Mouse (Mus musculus) left cerebral cortex, postnatal 36 days (tissue): ENCODE measurements around the gene Gjb3. TPM values are rescaled to one million over a fixed set of nuclear protein-coding genes. Genes with fewer than 3 reads are reported as not detected.

Experiments used
- DNase-seq, 2 experiments: peaks; one replicate each; pipeline ENCODE4 v3.0.0; 2021 to 2022; ENCODE audit warnings: low spot score in 2 of 2, mixed read lengths in 1 of 2
- intact Hi-C: fragments of 180-260 bp; cut with DNase I; formaldehyde crosslinking; loops from one replicate; pipeline ENCODE4 v1.15.1; 2025
- total RNA-seq, 2 experiments: library from RNA; stranded (reverse); gene quantifications; 2 replicates each; pipeline ENCODE4 v1.2.3; 2021

The Gjb3 gene
- not detected for total RNA-seq

DNA sequence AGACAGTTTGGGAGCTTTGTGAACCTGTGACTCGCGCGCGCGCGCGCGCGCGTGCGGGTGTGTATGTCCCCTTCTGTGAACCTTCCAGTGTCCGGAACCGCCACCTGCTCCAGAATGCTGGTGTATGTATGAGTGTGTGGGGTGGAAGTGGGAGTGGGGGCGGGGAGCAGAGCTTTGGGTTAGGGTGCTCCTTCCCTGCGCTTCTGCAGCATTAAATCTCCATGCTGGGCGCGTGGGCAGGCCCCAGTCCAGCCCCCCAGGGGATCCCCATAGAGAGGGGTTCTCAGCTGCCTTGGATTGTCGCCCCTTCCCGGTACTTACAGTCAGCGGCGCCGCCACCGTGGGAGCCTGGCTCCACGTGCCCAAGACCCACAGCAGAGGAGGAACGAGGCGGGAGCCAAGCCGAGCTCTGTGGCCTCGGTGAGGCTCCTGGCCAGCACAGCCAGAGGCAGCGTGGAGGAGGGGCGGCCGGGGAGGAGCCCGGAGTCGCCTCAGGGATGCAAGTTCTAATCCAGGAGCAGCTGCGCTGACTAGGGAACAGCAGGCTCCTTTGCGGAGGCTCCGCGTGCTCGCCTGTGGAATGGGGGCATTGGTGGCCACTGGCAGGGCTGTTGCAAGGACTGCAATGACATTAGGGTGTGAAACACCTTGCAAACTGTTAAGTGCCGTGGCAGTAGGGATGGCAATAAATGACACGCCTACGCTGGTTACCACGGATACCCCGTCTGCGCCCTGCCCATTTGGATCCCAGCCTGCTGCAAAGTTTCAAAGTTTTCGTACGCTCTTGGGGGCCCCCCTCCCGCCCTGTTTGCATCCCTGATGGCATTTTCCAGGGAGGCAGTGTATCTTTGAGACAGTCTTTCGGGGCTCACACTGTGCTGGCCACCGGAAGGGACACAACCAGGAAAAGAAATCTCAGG, at the start of gene Gjb3:
Gjb3 (minus strand) TSS at position 664 of the 920 bp plus-strand sequence.
- no peak for DNase-seq
- intact Hi-C loops, result no loop called here

DNA sequence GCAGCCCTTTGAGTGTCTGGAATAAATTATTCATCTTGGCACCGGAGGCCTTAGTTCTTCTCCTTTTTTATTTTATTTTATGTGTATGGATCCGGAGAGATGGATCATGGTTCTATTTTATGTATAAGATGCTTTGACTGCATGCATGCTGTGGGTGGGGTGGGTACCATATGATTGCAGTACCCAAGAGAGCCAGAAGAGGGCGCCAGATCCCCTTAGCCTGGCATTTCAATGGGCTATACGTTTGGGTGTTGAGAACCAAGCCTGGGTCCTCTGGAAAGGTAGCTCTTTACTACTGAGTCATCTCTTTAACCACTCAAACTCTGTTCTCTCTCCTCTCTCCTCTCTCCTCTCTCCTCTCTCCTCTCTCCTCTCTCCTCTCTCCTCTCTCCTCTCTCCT, 46.7 kb upstream of the Gjb3 start:
- intact Hi-C loops, result loop anchor here (10.0 kb wide), 1 partner anchor 237 kb away; no protein-coding TSS in a partner anchor

DNA sequence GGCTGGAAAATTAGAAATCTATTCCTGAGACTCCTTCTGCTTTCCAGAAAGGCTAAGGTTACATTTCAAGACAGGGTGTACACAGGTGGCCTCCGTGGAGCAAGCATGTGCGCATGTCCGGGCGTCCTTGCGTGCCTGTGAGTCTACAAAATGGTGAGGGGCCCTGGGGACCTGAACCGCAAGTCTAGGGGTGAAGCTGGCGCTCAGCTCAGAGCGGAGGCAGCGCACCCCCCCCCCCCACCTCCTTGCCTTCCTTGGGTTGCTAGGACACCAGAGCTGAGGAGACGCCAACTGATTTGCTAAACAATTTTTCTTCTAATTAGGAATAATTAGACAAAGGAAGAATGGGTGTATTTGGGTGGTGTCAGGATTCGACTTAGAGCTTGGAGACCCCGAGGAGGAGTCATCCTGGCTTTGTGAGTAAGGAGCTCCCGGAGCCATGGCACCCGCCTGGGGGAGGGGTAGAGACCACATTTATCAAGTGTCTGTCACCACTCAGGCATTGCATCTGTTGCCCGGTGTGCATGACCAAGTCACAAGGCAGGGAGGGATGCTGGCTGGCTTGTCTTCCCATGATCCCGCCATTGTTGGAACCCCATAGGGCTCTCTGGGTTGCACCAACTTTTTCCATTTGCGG, 45.0 kb upstream of the Gjb3 start:
- DNase-seq, result no peak
- intact Hi-C loops, result loop anchor here (10.0 kb wide), 1 partner anchor 239 kb away; no protein-coding TSS in a partner anchor

More for the DNA sequence above, 46.7 kb upstream of the Gjb3 start:
- no peak for DNase-seq

DNA sequence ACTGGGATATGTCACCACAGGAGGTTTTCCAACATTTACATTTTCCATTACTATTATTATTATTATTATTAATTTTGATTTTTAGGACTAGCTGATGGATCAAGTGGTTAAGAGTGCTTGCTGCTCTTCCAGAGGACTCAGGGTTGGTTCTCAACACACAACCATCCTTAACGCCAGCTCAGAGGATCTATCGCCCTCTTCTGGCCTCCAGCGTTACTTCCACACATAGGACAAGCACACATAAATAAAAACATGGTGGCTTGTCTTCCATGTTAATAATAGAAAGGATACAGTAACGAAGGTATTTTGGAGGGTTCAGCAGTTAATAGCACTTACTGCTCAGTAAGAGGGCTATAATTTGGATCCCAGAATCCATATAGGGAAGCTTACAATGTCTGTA, 44.0 kb upstream of the Gjb3 start:
- intact Hi-C loops, result loop anchor here (5.0 to 10.0 kb wide), 2 partner anchors 240 to 613 kb away; partner anchors contain the start of gene Csmd2
- no peak for DNase-seq

DNA sequence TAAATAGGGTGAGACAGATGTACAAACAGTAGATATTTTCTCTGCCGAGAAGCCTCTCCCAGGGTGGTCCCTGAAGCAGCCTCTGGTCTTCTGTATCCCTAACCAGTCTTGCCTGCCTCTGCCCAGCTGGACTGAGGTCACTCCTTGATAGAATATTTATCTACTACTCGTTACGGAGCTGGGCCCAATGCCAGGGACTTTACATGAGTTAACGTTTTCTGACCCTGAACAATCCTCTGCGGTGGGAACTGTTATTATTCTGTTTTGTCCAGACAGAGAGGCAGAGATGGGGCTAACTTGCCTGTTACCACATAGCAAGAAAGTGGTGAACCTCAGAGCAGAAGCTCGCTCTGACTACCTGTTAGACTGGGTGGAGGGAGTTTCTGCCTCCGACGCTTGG, 42.8 kb upstream of the Gjb3 start:
- intact Hi-C loops, result loop anchor here (5.0 to 10.0 kb wide), 2 partner anchors 241 to 614 kb away; partner anchors contain the start of gene Csmd2
- no peak for DNase-seq

DNA sequence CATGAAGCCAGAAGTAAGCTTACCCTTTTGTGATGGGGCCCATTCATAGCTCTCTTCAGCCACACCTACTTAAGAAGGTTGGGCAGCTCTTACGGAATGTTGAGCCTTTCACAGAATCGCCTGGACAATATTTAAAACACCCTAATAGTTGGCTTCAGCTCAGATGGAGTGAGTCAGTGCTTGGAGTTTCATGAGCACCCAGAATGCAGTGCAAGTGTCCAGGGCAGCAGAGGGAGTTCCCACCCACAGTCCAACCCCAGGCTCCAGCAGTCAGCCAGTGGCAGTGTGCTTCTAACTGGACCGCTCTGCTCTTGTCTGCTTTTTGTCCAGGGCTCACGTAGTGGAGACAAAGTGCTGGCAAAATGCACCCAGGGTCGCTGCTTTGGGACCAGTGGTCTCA, 40.9 kb upstream of the Gjb3 start:
- no peak for DNase-seq
- intact Hi-C loops, result loop anchor here (5.0 to 10.0 kb wide), 2 partner anchors 243 to 616 kb away; partner anchors contain the start of gene Csmd2

DNA sequence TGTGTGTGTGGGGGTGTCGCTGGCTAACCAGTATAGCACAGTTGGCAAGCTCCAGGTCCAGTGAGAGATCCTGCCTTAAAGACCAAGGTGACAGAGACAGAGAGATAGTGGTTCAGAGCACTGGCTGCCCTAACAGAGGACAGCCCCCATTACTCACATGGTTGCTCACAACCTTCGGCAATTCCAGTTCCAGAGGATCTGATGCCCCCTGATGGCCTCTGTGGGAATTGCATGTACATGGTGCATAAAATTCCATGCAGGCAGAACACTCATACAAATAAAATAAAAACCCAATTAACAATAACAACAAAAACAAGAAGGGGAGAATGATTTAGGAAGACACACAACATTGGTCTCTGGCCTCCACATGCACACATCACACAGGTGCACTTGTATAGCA, 39.8 kb upstream of the Gjb3 start:
- intact Hi-C loops, result loop anchor here (5.0 to 10.0 kb wide), 2 partner anchors 244 to 617 kb away; partner anchors contain the start of gene Csmd2
- DNase-seq, result no peak

DNA sequence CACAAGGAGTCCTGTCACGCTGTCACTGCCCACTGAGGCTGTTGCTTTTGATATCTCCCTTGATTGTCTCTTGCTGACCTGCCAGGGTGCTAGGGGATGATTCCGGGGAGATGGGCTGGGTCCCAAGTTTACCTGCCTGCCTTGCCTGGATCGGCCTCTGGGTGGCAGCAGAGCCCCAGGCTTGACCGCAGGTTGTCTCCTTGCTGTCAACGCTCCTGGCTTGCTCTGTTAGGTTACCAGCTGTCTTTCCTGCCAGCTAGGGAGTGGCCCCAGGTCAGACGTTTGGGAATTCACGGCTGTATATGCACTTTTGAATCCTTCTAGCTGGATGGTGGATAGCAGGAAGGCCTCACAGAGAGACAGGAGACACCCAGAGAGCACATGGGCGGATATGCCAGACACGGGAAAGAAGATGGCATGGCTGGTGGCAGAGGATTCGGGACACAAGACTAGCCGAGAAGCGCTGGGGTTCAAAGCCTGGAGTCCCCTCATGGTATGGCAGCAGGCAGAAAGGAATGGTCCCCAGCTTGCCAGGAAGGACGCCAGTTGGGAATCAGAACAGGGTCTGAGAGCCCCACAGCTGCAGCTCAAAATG, 37.8 kb upstream of the Gjb3 start:
- DNase-seq, result peak; percentile 61 to 62
- intact Hi-C loops, result loop anchor here (10.0 kb wide), 1 partner anchor 1176 kb away; no protein-coding TSS in a partner anchor

DNA sequence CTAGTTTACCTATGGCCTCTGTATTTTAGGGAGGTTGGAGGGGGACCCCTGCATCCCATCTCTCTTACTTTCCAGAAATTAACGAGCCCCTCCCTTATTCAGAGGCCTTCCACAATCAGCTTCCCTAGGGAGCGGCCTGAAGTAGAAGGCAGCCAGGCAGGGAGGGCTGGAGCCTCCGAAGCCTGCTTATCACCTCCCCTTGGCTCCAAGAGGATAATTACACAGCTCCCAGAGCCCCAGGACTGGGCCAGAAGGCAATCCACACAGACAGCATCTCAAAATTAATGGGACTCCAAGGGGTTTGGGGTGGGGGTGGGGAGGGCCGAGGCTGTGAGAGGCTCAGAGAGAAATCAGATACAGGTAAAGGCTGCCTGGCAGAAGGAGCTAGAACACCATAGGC, 35.2 kb upstream of the Gjb3 start:
- no peak for DNase-seq
- intact Hi-C loops, result loop anchor here (10.0 kb wide), 1 partner anchor 1179 kb away; no protein-coding TSS in a partner anchor

DNA sequence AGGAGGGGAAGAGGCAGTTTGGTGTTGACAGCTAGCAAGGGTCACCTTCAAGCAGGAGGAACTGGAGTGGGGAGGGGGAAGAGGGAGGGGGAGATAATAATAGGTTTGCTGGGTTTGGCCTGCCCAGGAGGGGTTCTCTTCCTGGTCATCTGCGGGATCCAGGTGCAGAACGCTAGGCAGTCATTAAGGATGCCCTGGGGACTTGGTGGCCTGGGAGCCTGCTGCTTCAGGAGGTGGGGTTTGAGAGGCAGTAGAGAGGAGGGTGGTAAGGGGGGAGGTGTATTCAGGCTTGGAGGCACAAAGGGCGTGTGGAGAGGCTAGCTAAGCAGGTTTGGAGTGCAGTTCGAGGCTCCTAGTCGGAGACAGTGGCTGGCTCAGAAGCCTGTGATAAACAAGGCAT, 34.8 kb upstream of the Gjb3 start:
- intact Hi-C loops, result loop anchor here (10.0 kb wide), 1 partner anchor 1179 kb away; no protein-coding TSS in a partner anchor
- no peak for DNase-seq

DNA sequence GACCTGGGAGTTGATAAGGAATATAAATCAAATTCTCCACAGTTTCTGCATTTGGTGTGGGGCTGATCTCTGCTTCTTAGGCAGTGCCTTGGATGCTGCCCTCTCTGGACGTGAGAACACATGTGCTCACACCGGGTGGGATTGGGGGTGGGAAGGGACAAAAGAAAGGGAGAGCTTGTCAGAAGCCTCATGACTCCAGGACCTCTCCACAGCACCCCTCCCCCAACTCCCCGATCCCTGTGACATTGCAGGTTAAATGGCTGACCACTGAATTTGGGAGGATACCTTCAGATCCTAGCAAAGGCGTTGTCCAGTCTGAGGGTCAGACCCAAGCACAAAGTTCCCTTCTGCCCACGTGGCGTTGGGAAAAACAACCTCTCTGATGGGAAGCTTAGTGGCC, 33.8 kb upstream of the Gjb3 start:
- intact Hi-C loops, result loop anchor here (10.0 kb wide), 1 partner anchor 1180 kb away; no protein-coding TSS in a partner anchor
- no peak for DNase-seq

DNA sequence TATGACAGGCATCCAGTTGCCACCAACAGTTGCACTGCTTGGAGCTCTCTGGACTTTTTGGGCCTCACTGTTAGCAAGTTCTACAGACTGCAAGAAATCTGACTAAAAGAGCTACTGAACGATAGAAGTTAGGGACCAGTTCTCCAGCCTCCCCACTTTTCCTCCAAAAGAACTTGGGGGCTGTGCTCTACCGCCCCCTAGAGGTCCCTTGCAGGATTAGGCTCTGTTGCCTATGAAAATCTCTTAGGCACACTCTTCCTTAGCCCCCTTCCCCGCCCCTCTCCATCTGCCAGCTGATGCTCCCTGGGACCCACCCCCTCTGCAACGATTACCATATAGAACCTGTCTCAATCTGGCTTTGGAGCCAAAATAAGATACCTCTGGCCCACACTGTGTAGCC, 32.7 kb upstream of the Gjb3 start:
- DNase-seq, result no peak
- intact Hi-C loops, result loop anchor here (10.0 kb wide), 1 partner anchor 1181 kb away; no protein-coding TSS in a partner anchor

DNA sequence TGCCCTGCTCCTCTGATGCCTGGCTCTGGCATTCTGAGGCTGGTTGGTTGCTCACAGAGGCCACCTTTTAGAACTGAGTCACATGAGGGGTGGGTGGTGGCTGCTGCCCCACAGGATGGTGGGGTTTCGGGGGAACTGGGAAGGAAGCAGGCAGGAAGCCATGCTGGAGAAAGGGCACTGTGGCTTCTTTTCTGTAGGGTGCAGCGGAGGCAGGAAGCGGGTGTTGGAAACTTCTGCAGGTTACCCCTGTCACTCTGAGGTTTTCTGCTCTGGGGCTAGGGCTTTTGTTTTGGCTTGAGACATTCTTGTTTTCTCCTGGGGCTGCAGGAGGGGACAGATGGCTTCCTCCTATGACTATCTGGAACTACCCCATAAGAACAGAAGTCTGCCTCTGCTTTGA, 31.9 kb upstream of the Gjb3 start:
- DNase-seq, result no peak
- intact Hi-C loops, result loop anchor here (10.0 kb wide), 1 partner anchor 1182 kb away; no protein-coding TSS in a partner anchor

DNA sequence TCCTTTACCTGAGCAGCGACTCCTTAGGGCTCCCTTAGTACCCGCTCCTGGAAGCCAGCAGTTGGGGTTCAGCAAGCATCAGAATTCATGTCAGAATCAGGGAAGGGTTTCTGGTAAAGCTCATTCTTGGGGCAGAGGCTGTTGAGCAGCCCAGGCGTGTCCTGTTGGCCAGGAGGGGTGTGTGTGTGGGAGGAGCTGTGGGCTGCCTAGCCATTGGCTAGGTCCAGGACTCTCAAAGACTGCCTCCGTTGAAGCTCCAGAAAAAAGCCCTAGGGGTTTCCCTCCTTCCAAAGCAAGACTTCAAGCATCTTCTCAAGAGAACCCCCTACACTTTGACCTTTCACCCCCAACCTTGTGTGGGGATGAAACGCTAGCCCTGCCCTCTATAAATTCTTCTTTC, 27.4 kb upstream of the Gjb3 start, which contains the start of gene Gjb5:
Gjb5 (minus strand) TSS at position 164 of the 400 bp plus-strand sequence.
- intact Hi-C loops, result no loop called here
- DNase-seq, result no peak

DNA sequence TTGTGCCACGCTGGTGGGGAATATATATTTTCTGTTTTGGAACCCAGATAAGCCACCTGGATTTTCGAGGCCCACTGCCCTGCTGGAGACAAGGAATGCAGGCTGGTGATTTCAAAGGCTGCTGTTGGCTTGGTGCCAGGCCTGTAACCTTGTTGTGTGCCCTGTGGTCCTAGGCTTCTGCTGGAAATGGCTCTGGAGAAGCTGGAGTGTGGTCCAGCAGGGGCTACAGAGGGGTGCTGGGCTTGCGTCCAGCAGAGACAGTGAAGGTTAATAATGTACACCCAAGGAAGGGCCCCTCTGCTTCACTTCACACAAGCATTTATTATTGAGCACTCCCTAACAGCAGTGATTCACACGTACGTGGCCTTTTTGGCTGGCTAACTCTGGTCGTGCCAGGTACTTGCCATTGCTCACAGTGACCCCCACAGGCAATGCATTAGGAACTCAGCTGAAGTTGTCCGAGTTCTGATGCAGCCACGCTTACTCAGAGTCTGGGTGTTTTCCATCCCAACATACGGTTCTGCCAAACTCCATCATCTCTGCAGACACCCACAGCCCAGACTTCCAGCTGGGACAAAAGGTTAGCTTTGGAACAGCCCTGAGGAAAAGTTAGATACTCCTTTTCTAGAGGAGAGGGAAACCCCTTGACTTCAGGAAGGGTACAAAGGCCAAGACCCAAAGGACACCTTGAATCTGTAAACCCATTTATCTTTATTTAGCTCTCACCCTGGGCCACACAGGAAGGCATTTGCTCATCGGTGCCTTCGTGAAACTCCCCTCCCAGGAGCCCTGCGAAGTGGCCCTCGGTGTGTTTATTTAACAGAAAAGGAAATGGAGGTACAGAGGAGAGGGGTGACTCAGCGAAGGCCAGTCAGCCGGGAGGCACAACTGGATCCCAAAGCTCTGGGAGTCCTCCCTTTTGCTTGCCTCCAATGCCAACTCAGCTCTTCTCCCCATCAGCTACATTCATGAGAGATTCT, 24.2 kb upstream of the Gjb3 start:
- intact Hi-C loops, result no loop called here
- DNase-seq, result no peak

DNA sequence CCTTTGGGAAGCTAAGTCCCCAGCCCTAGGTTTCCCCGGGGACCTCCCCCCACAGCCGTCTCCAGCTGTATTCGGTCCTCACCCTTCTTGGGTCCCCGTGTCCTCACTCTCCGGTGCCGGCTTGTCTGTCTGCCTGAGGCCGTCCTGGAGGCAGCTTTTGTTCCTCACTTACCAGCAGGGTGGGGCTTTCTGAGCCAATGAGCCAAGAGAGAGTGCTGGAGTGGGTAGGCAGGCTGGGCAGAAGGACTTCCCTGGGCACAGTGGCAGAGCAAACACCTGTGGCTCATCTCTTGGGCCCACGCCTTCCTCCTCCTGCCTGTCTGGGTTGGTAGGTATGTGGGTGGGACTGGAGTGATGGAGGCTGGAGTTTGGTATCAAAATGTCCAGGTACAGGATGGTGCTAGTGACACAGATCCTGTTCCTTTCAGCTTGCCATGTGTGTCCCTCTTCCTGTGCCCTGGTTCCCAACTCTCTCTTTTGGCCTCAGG, 23.4 kb upstream of the Gjb3 start, which contains the start of gene Gjb4:
Gjb4 (minus strand) TSS at position 131 of the 488 bp plus-strand sequence.
- intact Hi-C loops, result no loop called here
- DNase-seq, result no peak

DNA sequence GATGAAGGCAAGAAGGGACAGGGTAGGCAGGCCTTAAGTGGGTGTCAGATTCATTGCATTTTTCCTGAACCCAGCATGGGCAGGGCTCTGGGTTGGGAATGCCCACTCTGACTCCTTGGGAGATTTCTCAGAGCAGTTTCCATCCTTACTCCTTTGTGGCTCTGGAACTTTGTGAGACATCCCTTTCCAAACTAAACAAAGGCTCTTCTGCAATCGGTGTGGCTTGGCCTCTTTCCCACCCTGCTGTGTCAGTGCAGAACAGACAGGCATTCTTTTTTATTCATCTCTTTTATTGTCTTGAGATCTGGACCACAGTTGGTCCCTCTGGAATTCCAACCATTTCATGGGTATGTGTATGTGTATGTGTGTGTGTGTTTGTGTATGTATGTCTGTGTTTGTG, 21.9 kb upstream of the Gjb3 start:
- intact Hi-C loops, result no loop called here
- DNase-seq, result no peak

DNA sequence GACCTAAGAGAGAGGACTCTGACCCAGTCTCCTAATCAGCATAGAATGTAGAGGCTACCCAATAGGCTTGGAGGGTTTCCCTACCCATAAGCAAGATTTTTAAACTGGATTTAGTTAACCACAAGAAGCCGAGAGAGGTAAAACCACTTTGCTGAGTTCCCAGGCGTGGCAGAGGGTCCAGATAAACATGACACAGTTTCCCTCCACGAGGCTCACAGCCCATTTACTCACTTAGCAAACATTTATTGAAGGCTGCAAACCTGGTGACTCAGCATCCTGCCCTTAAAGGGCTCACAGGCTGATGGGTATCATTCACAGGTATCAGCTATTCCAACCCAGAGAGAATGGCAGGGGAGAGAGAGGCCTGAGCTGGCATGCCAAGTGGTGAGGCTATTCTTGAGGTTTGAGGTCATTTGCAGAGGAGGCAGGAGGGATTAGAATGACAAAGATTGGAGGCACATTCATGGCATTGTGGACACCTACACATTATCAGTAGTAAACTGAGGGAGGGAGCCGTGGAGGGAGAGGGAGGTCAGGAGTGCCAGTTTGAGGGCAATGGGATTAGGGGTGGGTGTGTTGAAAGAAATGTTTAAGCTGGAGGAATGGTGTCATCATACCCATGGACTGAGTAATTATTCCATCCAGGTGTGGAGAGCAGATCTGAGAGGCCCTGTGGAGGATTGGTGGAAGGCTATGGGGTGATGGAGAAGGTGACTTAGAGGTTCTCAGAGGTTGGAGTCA, 19.1 kb upstream of the Gjb3 start:
- DNase-seq, result no peak
- intact Hi-C loops, result no loop called here
